Mouse (Mus musculus) Patski (cell line): ENCODE measurements at regions not wholly inside any gene's neighbourhood (a gene's known extent, or its start where the extent isn't known, plus 50 kb on each side); places are given as distances from the start of the nearest gene placed in this dataset.
A peak's percentile ranks its signal among the peaks of the same experiment; 100 is the strongest.

Experiments used
- ATAC-seq: fragments of 100-300 bp; one replicate; pipeline ENCODE4 v1.8.0; 2021
- CTCF ChIA-PET: fragments of 350-600 bp; sonication (Branson Sonifier 250); formaldehyde crosslinking; loops from one replicate; lab custom pipeline; 2022; ENCODE audit warnings: inconsistent platforms; lab: Charles Lee
- POLR2A ChIA-PET: fragments of 350-600 bp; sonication (Branson Sonifier 250); formaldehyde crosslinking; loops from one replicate; lab custom pipeline; 2022; ENCODE audit warnings: antibody characterized with exemption, inconsistent platforms; lab: Charles Lee
- DNase-seq: peaks from one replicate; pipeline ENCODE4 v3.0.0-alpha.2; 2011; ENCODE audit warnings: low read depth, low spot score
- H3K27me3 ChIP-seq: fragments of 371-371 bp; one replicate; pipeline ENCODE4 v1.5.1; 2021
- CTCF ChIP-seq: fragments of 100-300 bp; IDR thresholded peaks from one replicate; pipeline ENCODE4 v1.5.1; 2021
- in situ Hi-C: fragments of 300-500 bp; cut with MboI; formaldehyde crosslinking; loops from 3 replicates; pipeline ENCODE4 v1.11.1; 2018; ENCODE audit warnings: low pct_unique_long_range_greater_than_20kb, mixed read lengths

DNA sequence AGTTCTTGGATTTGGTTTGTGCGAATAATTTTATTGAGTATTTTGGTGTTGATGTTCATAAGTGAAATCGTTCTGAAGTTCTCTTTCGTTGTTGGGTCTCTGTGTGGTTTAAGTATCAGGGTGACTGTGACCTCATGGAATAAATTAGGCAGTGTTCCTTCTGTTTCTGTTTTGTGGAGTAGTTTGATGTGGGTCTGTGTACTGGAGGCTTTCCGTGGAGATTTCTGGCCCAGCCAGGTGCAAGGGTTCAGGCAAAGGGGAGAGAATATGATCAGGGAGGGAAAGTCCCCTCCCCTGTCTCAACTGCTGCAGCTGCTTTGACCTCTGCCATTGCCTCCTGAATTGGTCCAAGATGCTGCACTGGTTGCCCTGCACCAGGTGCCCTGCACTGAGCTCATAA is 775.7 kb downstream of the Otol1 start:
- POLR2A ChIA-PET: no interaction called here
- no peak for ATAC-seq
- H3K27me3 ChIP-seq: no peaks in the 10 kb centered on the region
- in situ Hi-C loops: no loop called here
- CTCF ChIA-PET: no interaction called here
- TF ChIP-seq CTCF: no peak
- no peak for DNase-seq

DNA sequence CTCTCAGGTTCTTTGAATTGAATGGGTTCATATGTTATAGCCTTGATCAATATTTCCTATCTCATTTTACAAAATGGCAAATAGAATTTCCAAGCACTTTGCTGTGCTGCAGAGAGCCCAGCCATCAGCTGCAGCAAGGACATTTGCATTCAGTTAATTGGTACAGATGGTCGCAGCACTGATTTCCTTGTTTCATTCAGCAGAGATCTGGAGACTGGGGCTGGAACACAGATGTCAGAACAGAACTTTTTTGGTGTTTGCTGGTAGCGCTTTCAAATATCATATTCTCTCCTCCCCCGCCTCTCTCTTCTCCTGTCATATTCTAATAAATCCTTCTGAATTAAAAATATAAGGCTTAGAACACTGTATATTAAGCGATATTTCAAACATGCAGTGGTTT is 794.8 kb downstream of the Otol1 start:
- ChIA-PET CTCF (no interaction called here), POLR2A (no interaction called here)
- no peak for TF ChIP-seq CTCF
- ATAC-seq (no peak), DNase-seq (no peak)
- no peaks in the 10 kb centered on the region for H3K27me3 ChIP-seq
- in situ Hi-C loops: no loop called here

DNA sequence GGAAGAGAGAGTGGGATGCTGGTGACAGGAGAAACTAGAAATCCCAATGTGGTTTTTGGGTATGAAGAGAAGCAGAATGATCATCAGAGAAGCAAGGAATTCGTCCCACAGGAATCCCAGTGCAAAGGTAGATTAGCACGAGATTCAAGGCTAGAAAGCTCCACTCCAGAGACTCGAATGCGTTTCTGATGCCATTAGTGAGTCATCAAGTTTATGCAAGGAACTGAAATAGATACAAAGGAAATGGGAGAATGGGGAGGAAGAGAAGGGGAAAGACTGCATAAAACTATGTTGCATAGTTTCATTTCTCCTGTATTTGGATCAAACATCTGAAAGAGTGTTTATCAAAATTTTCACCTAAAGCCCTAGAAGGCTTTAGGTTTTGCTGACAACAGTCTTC is 796.0 kb downstream of the Otol1 start:
- no peaks in the 10 kb centered on the region for H3K27me3 ChIP-seq
- CTCF ChIA-PET: no interaction called here
- in situ Hi-C loops: no loop called here

DNA sequence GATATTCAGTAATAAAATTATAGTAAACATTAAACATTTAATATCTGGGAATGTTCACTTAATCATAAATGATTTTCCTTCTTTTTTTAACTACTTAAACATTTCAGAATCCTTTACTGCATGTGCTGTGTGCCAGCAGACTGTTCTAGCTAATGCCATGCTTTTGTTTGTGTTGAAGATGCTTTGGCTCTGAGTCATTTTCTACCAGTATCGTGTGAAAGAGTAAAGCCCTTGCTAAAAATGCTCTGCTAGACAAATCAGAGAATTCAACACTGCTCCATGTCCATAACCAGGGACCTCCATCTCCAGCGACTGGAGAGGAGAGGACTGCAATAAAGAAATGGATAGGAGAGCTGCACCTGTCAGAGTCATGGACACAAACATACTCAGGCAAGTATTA is 796.5 kb downstream of the Otol1 start:
- ChIA-PET CTCF (interaction anchor here (1.8 kb wide), 1 partner anchor 8 kb away, joined by 5 read pairs; no protein-coding TSS in a partner anchor), POLR2A (no interaction called here)
- DNase-seq (peak; percentile 58), ATAC-seq (peak; percentile 93)
- in situ Hi-C loops: no loop called here
- no peaks in the 10 kb centered on the region for H3K27me3 ChIP-seq
- no peak for TF ChIP-seq CTCF

More for the DNA sequence above, 796.0 kb downstream of the Otol1 start:
- POLR2A ChIA-PET: no interaction called here
- DNase-seq (peak; percentile 53), ATAC-seq (peak; percentile 71)
- TF ChIP-seq CTCF: no peak

DNA sequence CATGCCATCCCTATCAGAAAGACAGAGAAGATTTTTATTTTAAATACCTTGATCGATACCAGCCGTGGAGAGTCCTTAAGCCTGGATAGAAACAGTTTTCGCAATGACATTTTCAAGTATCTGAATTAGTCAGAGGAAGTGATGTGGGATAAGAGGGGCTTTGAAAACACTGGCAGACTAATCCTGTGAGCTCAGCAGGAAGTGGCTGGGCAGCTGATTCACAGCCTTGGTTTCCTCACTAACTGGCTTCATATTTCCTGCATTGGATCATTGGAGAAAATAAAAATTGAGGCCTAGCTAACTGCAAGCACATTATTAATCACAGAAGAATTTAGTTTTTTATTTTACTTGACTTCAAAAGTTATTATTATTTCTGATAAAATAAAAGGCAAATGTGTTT is 799.8 kb downstream of the Otol1 start:
- CTCF ChIA-PET: interaction anchor here (1.1 kb wide), 1 partner anchor 40 kb away, joined by 3 read pairs; no protein-coding TSS in a partner anchor
- no peak for TF ChIP-seq CTCF
- in situ Hi-C loops: no loop called here
- peak; percentile 73 for ATAC-seq
- DNase-seq: peak; percentile 67
- POLR2A ChIA-PET: interaction anchor here (0.5 kb wide), 1 partner anchor 628 kb away, joined by 4 read pairs; no protein-coding TSS in a partner anchor
- H3K27me3 ChIP-seq: no peaks in the 10 kb centered on the region
